Mouse (Mus musculus) stomach, postnatal 0 days (tissue): ENCODE measurements around the gene Iqub. TPM values are rescaled to one million over a fixed set of nuclear protein-coding genes. Genes with fewer than 3 reads are reported as not detected.

Source experiments
- ATAC-seq: fragments of 200-750 bp; cut with Nextera tagmentation; 2 replicates; pipeline ENCODE4 v1.8.0; 2017; ENCODE audit not compliant: low FRiP score, low TSS enrichment
- DNase-seq: peaks from one replicate; pipeline ENCODE4 v3.0.0-alpha.2; 2016; ENCODE audit warnings: low spot score
- H3K27ac ChIP-seq: fragments of 300-500 bp; sonication (generic); replicated peaks from 2 replicates; pipeline ENCODE4 v1.5.1; 2014; ENCODE audit warnings: mild to moderate bottlenecking, control low read depth
- H3K27me3 ChIP-seq: fragments of 300-500 bp; sonication (generic); 2 replicates; pipeline ENCODE4 v1.6.1; 2014; ENCODE audit warnings: low read length; ENCODE audit not compliant: control insufficient read depth, insufficient read depth
- H3K36me3 ChIP-seq: fragments of 300-500 bp; sonication (generic); 2 replicates; pipeline ENCODE4 v1.6.1; 2014; ENCODE audit warnings: low read length, mixed read lengths; ENCODE audit not compliant: control insufficient read depth, insufficient read depth
- H3K4me1 ChIP-seq: fragments of 300-500 bp; sonication (generic); replicated peaks from 2 replicates; pipeline ENCODE4 v1.6.1; 2014; ENCODE audit warnings: antibody characterized with exemption; ENCODE audit not compliant: control insufficient read depth, insufficient read depth
- H3K4me2 ChIP-seq: fragments of 300-500 bp; sonication (generic); replicated peaks from 2 replicates; pipeline ENCODE4 v1.6.1; 2014; ENCODE audit warnings: low read depth, mild to moderate bottlenecking, control low read depth, moderate library complexity
- H3K4me3 ChIP-seq: fragments of 300-500 bp; sonication (generic); 2 replicates; pipeline ENCODE4 v1.5.1; 2014; ENCODE audit warnings: low read depth, low read length, control low read depth
- H3K9ac ChIP-seq: fragments of 300-500 bp; sonication (generic); 2 replicates; pipeline ENCODE4 v1.6.1; 2014; ENCODE audit warnings: mild to moderate bottlenecking, low read length, control low read depth, mixed read lengths
- H3K9me3 ChIP-seq: fragments of 300-500 bp; sonication (generic); 2 replicates; pipeline ENCODE4 v1.6.1; 2016; ENCODE audit warnings: low read length; ENCODE audit not compliant: control insufficient read depth
- CTCF ChIP-seq: IDR thresholded peaks from 2 replicates; pipeline ENCODE4 v1.5.1; 2016; ENCODE audit warnings: antibody characterized with exemption, low read depth, mild to moderate bottlenecking, moderate library complexity
- EP300 ChIP-seq: optimal IDR thresholded peaks from 2 replicates; pipeline ENCODE3; 2016; ENCODE audit warnings: antibody characterized with exemption
- WGBS: fragments of 180-500 bp; shearing (Covaris S2); extraction: QIAGEN DNeasy Blood & Tissue Kit; methylation state at CpG from one replicate; pipeline ENCODE4 v1.1.7; 2014; 5-methylcytosine and 5-hydroxymethylcytosine counted together
- polyA plus RNA-seq: library from polyadenylated mRNA; unstranded; fragments of >200 nt; fragmentation: Nextera tagmentation; extraction: Ambion mirVana; gene quantifications from 2 replicates; pipeline ENCODE4 v1.2.1, GENCODE M21; 2015

Gene Iqub
- polyA plus RNA-seq, 1 experiment from 2014 or later = not detected

DNA sequence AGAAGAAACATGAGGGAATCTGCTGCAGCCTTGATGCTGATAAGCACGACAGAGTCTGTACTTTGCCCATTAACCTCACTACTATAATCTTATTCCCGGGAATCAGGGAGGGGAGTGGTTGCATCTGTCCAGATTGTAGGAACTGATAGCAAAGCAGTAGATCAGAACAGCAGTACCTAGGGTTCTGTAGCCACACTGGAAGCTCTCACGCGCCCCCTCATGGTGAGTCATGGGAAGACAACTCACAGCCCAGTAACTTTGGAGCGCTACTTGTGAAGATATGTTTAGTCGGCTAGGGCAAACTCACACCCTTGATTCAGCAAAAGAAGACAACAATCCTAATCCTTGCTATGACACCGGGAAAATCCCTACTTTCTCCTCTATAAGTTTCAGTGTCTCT, 58.8 kb downstream of the Iqub start:
- TF ChIP-seq CTCF (peak; percentile 77), EP300 (no peak)
- peak; percentile 48 for DNase-seq
- Histone ChIP-seq H3K27me3 (no peaks in the 10 kb centered on the region), H3K9me3 (no peaks in the 10 kb centered on the region), H3K36me3 (no peaks in the 10 kb centered on the region), H3K9ac (no peak overlapping the region), H3K4me2 (no peak overlapping the region), H3K27ac (no peak overlapping the region), H3K4me3 (no peak overlapping the region), H3K4me1 (no peaks in the 10 kb centered on the region)
- ATAC-seq = no peak
- WGBS = 42% methylated on average over 7 of the region's 7 CpGs

GRCm38 (mm10) chr6:24451026-24451821, 63.6 kb downstream of the Iqub start:
- no peak overlapping the region for H3K9ac ChIP-seq
- H3K27me3 ChIP-seq = no peaks in the 10 kb centered on the region
- H3K36me3 ChIP-seq = no peaks in the 10 kb centered on the region
- 58% methylated on average over 22 of the region's 22 CpGs for WGBS
- H3K4me1 ChIP-seq = no peaks in the 10 kb centered on the region
- DNase-seq = no peak
- no peak overlapping the region for H3K27ac ChIP-seq
- H3K4me2 ChIP-seq = no peak overlapping the region
- ATAC-seq = no peak
- no peaks in the 10 kb centered on the region for H3K9me3 ChIP-seq
- no peak overlapping the region for H3K4me3 ChIP-seq
- TF ChIP-seq CTCF (no peak), EP300 (no peak)

DNA sequence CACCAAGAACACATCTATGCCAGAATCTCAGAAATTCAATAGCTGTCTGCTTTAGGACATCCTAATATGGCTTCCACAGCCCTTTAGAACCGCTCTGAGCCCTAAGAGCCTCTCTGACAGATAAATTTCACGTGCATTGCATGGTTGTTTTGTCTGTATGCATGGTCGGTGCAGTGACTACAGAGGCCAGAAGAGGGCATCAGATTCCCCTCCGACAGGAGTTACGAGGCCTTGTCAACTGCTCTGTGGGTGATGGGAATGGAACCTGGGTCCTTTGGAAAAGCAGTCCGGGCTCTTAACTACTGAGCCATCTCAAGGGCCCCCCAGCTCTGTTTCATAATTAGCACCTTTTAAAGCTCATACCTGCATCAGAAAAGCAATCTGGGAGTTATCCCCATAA, 64.6 kb downstream of the Iqub start:
- 93% methylated on average over 6 of the region's 6 CpGs for WGBS
- no peak for ATAC-seq
- TF ChIP-seq CTCF = no peak
- TF ChIP-seq EP300 = no peak

DNA sequence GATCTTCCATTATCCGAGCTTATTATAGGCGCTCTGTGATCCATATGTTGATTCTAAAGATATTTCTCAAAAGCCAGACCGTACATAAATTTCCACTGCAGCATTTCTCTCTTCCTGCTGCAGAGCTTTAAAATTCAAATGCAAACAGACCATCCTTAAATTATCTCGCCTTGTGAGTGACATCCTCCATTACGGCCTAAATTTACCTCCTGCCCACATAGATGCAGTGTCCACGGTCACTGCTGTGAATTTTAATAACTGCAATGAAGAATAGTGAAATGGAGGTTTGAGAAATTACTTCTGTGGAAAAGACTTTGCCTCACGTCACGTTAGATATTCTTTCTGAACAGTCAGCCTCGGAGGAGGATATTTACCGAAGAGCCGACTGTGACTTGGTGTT, 98.8 kb downstream of the Iqub start:
- WGBS = 70% methylated on average over 11 of the region's 11 CpGs
- DNase-seq (no peak), ATAC-seq (no peak)
- H3K9ac ChIP-seq = no peak overlapping the region
- H3K27me3 ChIP-seq = no peaks in the 10 kb centered on the region
- no peaks in the 10 kb centered on the region for H3K36me3 ChIP-seq
- H3K9me3 ChIP-seq = no peaks in the 10 kb centered on the region
- TF ChIP-seq CTCF = no peak
- no peak for TF ChIP-seq EP300
- H3K4me1 ChIP-seq = no peaks in the 10 kb centered on the region
- H3K4me2 ChIP-seq = no peak overlapping the region
- H3K4me3 ChIP-seq = no peak overlapping the region
- H3K27ac ChIP-seq = no peak overlapping the region

More for the DNA sequence above, 64.6 kb downstream of the Iqub start:
- no peak overlapping the region for H3K27ac ChIP-seq
- DNase-seq = no peak
- H3K27me3 ChIP-seq = no peaks in the 10 kb centered on the region
- H3K9me3 ChIP-seq = no peaks in the 10 kb centered on the region
- H3K4me1 ChIP-seq = no peaks in the 10 kb centered on the region
- H3K9ac ChIP-seq = no peak overlapping the region
- no peak overlapping the region for H3K4me3 ChIP-seq
- no peak overlapping the region for H3K4me2 ChIP-seq
- H3K36me3 ChIP-seq = no peaks in the 10 kb centered on the region

GRCm38 (mm10) chr6:24415500-24415899, 99.4 kb downstream of the Iqub start:
- Histone ChIP-seq H3K36me3 (no peaks in the 10 kb centered on the region), H3K4me2 (no peak overlapping the region), H3K4me1 (no peaks in the 10 kb centered on the region), H3K27ac (no peak overlapping the region), H3K27me3 (no peaks in the 10 kb centered on the region), H3K4me3 (no peak overlapping the region), H3K9ac (no peak overlapping the region), H3K9me3 (no peaks in the 10 kb centered on the region)
- no peak for TF ChIP-seq EP300
- no peak for TF ChIP-seq CTCF
- WGBS = 54% methylated on average over 1 of the region's 1 CpGs
- DNase-seq = no peak
- ATAC-seq = no peak
